Mouse (Mus musculus) frontal cortex, adult 2 months (tissue): Measurements from ENCODE around the gene Nptxr. TPM values are rescaled to one million over a fixed set of nuclear protein-coding genes. Genes with fewer than 3 reads are reported as not detected.
"Not testable (repeated sequence)": the region's sequence is repeated elsewhere in the genome, so short reads cannot be mapped to it uniquely, and the experiment has no call there.

ENCODE experiments used
- DNase-seq, 2 experiments: peaks; one replicate each; pipeline ENCODE4 v3.0.0; 2022; ENCODE audit warnings: low spot score in 1 of 2; ENCODE audit errors: extremely low spot score in 1 of 2
- polyA plus RNA-seq: library from polyadenylated mRNA; depleted of rRNA; stranded (reverse); fragments of >200 nt; gene quantifications from 2 replicates; pipeline ENCODE4 v1.2.3, GENCODE M21; 2012

Nptxr gene
- polyA plus RNA-seq, 1 experiment: 293 TPM

GRCm38 (mm10) chr15:79823588-79824280 is 19.2 kb upstream of the Nptxr start:
- DNase-seq: peak in 1 of 2 experiments; percentile 51

GRCm38 (mm10) chr15:79822265-79823199 is 18.0 kb upstream of the Nptxr start:
- peak in 1 of 2 experiments; percentile 17 for DNase-seq

DNA sequence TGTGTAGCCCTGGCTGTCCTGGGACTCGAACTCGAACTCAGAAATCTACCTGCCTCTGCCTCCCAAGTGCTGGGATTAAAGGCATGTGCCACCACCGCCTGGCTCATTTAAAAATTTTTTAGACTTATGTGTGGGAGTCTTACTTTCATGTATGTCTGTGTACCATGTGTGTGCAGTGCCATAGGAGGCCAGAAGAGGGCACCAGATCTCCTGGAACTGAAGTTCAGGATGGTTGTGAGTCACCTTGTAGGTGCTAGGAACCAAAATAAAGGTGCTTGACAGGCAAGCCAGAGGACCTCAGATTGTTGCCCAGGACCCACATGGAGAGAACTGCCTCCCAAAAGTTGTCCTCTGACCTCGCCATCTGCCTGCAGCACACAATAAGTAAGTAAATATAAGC is 13.8 kb upstream of the Nptxr start:
- no peak for DNase-seq

DNA sequence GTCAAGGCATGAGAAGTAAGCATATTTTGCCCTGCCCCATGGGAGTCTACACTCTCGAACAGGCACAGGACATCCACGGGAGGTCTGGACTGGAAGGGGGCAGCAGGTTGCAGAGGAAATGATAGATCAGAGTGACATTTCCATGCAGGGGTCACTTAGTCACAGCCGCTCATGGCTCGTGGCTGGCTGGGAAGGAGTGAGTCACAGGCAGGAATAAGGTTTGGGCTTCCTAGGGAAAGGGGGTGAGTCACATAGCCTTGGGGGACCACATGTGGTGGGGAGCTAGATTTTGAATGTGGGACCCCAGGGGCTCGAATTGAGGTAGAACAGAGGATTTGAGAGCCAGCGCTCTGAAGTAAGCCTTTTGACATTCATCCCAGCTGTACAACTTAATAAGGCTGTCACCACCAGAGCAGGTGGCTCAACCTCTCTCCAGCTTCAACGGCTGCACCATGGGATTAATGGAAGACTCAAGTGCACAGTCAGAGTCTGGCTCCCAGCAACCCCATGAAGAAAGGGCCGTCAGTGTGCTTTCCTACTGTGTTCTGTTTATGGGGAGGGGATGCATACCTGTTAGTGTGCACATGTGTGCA is 9.2 kb upstream of the Nptxr start:
- no peak for DNase-seq

- DNase-seq: not testable (repeated sequence)
Measured at GRCm38 (mm10) chr15:79812840-79813239, 8.3 kb upstream of the Nptxr start.

GRCm38 (mm10) chr15:79810997-79811396 is 6.4 kb upstream of the Nptxr start:
- DNase-seq: no peak

DNA sequence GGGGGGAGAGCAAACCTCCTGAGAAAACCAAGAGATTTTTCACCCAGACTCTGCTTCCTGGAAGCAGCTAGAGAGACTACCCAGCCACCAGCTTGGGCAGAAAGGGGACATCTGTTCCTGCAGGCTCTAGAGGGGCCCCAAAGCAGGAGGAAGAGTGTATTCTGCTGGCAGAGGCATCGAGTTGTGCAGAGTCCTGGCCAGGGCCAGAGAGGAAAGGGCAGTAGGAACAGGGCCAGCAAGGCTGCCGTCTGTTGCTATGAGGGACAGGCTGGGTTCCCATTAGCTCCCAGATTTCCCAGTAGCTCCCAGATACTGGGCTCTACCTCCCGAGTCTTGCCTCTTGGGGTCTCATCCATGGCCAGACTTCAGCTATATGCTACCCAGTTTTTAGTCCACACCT is 5.5 kb upstream of the Nptxr start:
- DNase-seq: no peak

DNA sequence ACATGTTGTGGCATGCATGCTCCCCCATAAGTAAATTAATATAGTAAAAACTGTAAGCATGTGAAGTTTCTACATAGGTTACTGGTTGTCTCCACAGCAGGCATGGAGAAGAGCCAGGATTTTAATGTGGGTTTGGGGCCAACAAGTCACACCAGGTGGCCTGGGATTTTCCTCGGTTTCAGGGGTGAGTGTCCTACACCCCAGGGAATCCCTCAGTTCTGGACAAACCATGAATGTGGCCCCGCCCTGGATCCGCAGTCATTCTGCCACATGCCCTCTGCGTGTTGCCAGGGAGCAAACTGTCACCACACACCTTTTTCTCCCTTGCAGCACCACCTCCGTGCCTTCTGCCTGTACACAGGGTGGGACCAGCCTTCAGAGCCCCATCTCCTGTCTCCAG is 4.1 kb upstream of the Nptxr start:
- no peak for DNase-seq

GRCm38 (mm10) chr15:79808114-79808513 is 3.5 kb upstream of the Nptxr start:
- DNase-seq: peak in 1 of 2 experiments; percentile 73

GRCm38 (mm10) chr15:79807050-79807449 is 2.5 kb upstream of the Nptxr start:
- no peak for DNase-seq

DNA sequence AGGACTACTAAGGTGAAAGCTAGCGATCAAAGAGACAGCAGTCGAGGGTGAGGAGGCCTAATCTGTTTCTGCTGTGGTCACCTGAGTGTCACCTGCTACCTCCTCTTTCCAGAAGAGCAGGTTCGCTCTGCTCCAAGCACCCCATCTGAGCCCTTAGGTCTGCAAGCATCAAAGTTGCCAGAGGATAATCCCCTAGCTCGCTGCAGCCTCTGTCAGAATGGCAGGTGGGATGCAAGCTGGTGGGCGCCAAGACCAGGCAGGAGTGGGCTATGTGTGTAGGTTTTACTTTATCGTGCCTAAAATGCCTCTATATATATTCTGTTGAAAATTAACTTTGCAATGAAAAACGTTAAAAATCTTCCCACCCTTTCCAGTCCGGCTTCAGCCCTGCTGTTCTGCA is 680 bp upstream of the Nptxr start:
- no peak for DNase-seq

- peak in 1 of 2 experiments; percentile 0 for DNase-seq
Measured at GRCm38 (mm10) chr15:79803533-79804351, 824 bp downstream of the Nptxr start.

DNA sequence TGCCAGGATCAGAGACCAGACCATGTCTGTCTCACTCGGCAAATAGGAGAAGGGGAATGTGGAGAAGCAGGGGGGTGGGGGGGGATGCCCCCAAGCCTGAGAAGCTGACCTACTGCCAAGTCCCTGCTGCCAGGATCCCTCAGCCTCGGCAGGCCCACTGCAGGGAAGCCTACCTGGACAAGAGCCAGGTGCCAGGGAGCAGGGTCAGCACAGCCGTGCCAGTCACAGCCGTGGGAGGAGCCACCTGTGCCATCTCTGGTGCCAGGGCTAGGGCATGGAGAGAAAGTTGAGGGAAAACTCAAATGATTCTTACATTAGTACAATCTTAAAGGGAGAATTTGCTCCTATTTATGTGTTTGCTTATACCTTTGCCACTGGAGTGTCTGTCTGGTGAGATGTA is 2.3 kb downstream of the Nptxr start:
- no peak for DNase-seq

GRCm38 (mm10) chr15:79801646-79802045 is 2.9 kb downstream of the Nptxr start:
- no peak for DNase-seq

DNA sequence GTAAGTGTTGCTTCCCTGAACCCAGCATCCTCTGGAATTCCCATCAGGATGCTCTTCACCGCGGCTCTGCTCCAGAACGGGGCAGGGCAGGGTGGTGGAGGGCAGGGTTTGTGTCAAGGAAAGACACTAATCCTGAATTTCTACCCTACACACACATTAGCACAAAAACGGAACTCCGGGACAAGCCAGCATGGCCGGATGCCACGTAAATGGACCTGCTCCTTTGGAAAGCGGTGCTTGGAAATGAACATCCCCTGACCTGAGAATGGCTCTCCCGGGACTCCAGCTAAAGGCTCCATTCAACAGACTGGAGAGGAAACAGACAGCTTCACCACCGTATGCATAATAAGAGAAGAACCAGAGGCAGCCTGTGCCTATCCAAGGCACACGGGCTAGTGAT is 3.9 kb downstream of the Nptxr start:
- DNase-seq: no peak

DNA sequence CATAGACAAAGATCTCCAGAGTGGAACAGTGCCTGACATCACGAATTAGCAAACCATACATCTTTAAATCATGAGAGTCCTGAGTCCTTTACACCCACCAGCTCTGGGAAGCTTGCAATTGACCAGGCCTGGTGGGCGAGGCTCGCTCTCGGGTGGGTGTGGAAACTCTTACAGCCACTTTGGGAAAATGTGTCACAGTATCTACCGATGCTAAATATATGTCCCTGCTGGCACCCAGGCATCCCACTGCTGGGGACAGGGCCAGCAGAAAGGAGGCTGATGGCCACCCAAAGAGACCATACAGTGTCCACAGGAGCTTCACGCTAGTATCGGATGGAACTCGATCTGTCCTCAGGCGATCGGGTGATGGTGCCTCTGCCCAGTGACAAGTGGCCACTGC is 6.0 kb downstream of the Nptxr start:
- peak in 1 of 2 experiments; percentile 76 for DNase-seq

- DNase-seq: no peak
Measured at GRCm38 (mm10) chr15:79797680-79798079, 6.9 kb downstream of the Nptxr start.

DNA sequence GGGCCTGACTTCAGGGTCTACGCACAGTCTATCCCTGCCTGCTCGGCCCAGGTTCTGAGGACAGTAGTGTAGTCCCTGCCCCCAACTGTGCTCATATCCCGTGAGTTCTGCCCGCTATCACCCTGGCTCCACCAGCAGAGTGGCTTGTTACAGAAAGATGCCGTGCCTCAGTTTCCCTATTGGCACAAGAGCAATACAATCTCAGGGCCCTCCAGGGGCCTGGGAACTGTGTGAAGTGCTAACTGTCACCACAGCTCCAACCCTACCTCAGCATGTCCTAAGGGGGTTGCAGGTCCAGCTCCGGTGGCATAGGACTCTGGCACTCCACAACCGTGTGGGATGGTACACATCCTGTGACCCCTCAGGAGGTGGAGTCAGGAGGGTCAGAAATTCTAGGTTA is 7.5 kb downstream of the Nptxr start:
- no peak for DNase-seq

DNA sequence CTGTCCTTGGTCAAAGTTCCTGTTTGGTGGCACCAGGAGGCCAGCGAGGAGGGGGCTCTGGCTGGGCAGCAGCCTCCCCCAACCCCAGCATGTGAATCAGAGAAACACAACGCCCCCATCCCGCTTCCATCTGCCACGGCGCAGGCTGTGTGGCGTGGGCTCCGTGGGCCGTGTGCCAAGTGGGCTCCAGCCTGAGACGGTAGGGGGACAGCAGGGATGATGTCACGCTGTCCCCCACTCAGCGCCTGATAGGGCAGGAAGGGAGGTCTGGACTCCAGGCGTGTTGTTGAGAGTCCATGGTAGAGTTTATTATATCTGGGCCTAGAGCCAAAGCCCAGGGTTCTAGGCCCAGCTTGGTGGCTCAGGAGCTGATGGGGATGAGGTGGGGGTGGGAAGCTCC is 8.3 kb downstream of the Nptxr start:
- peak in 1 of 2 experiments; percentile 74 for DNase-seq

DNA sequence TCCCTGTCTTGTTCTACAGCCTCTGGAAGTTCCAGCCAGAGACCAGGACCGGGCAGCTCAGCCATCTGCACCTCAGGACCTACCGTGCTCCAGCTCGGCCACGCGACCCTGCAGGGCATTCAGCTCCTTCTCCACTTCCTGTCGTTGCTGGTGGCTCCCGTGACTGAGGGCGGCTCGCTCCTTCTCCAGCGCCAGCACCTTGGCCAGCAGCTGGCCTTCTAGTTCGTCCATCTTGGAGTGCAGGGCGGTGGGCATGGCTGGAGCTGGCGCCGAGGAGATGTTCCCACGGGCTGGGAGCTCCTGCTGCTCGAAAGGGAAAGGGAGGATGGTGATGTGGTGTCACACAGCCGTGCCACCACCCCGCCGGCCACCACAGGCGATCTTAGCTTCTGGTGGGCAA is 10.4 kb downstream of the Nptxr start:
- no peak for DNase-seq

- no peak for DNase-seq
Measured at GRCm38 (mm10) chr15:79793076-79793475, 11.5 kb downstream of the Nptxr start.
